Mouse (Mus musculus) gastrocnemius, postnatal 10 days (tissue): ENCODE measurements around the gene Carmil1. TPM values are rescaled to one million over a fixed set of nuclear protein-coding genes. Genes with fewer than 3 reads are reported as not detected.

Source experiments
- DNase-seq: peaks from one replicate; pipeline ENCODE4 v3.0.0; 2021; ENCODE audit warnings: mixed read lengths
- total RNA-seq, 2 experiments: library from RNA; stranded (reverse); gene quantifications; 2 replicates each; pipeline ENCODE4 v1.2.3; 2021

Gene Carmil1
- total RNA-seq, 2 experiments from 2014 or later = 4.5 to 7.9 TPM

- no peak for DNase-seq
Measured at GRCm38 (mm10) chr13:24104016-24104415, 176.6 kb downstream of the Carmil1 start.

DNA sequence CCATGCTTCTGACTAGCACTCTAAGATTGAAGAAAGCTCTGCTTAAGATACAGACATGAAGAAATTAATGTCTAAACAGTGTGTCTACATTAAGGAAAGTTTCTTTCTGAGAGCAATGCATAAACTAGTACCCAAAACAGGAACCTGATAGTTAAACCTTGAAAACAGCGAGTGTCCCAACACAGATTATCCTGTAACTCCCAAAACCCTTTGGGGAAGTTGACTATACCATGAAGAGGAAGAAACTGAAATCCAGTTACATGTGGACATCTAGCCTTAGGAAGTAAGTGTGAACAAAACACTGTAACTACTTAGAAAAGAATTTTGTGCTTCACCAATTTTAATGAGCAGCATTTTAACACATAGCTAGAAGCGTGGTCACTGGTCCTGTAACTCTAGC lies 177.4 kb downstream of the Carmil1 start:
- DNase-seq = no peak

DNA sequence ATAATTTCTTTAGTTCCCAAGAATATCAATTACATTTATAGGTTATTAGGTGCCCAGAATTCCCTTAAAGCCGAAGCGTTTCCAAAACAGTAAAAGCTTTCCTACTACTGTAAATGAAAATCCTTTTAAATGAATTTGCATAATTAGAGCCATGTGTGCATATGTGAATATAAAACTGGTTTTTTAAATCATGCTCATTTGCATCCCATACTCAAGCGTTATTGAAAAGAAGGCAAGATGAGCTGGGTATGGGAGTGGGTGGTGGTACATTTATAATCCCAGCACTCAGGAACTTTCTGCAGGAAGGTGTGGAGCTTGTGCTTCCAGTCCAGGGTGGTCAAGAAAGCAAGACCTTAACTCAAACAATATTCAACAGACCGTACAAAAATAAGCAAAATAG lies 178.3 kb downstream of the Carmil1 start:
- DNase-seq = no peak

DNA sequence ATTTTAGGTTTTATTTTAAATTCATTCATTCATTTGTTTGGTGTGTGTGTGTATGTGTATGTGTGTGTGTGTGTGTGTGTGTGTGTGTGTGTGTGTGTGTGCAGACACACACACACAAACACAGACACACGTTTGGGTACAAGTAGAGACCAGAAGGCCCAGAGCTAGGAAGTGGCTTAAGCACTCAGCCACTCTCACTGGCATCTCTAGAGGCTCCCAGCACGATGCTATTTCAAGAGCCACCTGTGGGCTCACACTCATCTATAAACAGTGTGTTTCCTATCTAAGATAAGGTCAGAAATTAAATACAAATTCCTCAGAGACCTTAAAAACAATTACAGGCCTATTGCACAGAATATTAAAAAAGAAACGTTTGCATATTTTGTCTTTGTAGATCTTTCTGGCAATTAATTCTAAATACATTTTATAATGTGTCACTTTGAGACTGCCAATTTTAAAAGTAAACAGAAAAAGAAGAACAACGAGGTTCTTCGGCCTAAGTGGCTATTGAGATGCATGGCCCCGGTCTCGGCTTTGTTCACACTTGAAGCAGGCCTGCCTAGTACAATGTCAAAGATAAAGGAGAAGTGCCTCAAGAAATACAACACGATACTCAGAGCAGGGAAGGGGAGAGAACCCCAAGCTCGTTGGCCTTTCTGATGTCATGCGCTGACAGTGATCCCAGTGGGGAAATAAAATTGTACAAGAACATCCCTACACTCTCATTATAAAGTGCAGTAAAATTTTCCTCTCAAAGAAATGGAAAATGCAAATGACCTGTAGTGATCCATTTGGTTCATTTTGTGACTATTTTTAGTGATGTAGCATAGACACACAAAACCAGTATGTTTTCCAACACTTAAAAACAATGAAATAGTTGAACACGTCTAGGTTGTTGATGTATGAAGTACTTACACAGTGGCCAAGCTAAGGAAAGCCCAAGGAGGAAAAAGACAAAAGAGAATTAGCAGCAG lies 179.2 kb downstream of the Carmil1 start:
- no peak for DNase-seq

- DNase-seq = no peak
Measured at GRCm38 (mm10) chr13:24100516-24101094, 180.0 kb downstream of the Carmil1 start.

DNA sequence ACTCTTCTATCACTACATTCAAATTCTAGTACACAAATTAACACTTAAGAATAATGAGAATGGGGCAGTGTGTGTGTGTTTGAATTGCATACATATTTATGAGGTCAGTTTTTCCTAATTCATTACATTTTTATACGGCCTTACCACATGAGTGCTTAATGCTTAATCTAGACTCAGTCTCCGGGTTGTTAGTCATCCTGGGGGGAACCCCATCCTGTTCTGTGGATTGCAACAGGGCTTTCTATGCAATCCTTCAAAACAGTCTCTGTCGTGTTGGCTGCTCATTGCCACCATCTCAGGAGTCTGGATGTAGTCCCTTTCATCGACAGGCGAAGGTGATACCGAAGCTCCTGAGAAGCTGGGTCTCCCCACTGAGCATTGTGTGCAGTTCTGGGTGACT lies 184.0 kb downstream of the Carmil1 start:
- no peak for DNase-seq

GRCm38 (mm10) chr13:24094825-24095547 lies 185.6 kb downstream of the Carmil1 start:
- no peak for DNase-seq

GRCm38 (mm10) chr13:24093108-24093507 lies 187.5 kb downstream of the Carmil1 start:
- DNase-seq = no peak

DNA sequence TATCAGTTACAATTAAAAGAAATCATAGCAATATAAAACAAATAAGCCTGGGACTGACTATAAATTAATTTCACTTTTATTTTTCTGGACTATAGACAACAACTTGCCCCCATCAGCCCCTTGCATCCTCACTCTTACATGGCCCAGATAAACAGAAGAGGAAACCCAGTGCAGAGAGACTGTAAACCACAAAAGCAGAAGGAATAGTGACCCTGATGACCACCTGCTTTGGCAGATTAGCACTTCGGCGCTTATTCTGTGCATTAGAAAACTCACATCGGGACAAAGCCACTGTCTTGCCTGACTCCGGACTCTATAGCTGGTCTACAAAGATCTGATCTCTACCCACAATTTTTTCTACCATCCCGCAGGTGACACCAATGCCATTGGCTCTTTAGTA lies 188.5 kb downstream of the Carmil1 start:
- no peak for DNase-seq

GRCm38 (mm10) chr13:24082153-24082552 lies 198.4 kb downstream of the Carmil1 start:
- DNase-seq = no peak

DNA sequence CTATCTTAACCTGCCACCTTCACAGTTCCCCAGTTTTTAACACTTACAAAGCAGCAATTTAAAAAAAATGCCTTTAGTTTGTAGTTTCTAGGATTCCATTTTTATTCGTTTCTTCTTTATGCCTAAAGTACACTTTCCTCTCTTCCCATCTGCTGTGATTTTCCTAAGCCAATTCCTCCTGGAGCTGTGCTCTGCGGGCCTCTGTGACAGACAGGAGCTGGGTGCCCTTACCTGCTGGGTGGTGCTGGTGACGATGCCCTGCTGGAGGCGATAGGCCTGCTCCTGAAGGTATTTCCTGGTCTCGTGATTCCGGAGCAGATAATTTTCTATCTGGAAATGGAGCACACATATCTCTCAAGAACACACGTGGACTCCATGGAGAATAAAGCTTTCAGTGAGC lies 198.9 kb downstream of the Carmil1 start:
- no peak for DNase-seq

GRCm38 (mm10) chr13:24072588-24072987 lies 208.0 kb downstream of the Carmil1 start:
- DNase-seq = no peak

DNA sequence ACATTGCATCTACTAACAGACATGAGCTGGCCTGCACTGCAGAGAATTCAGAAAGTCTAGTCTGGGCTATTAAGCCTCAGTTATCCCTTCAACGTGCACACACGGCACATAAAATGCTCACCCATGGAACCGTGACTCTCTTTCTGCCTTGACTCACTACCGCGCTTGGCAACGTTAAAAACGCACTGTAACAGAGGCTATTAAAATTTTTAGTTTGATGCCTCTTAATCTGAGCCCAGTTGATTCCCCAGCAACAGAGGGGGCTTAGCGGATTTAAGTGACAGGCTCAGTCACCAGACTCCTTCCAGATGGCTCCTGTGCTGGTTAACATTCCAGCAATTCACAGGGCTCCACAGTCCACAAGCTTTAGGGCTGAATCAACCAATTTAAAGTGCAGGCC lies 213.0 kb downstream of the Carmil1 start:
- DNase-seq = no peak

- DNase-seq = no peak
Measured at GRCm38 (mm10) chr13:24065536-24065935, 215.1 kb downstream of the Carmil1 start.

- no peak for DNase-seq
Measured at GRCm38 (mm10) chr13:24062770-24063169, 217.8 kb downstream of the Carmil1 start.

- DNase-seq = no peak
Measured at GRCm38 (mm10) chr13:24055072-24055869, 225.3 kb downstream of the Carmil1 start.

GRCm38 (mm10) chr13:24051496-24051895 lies 229.1 kb downstream of the Carmil1 start:
- DNase-seq = no peak

DNA sequence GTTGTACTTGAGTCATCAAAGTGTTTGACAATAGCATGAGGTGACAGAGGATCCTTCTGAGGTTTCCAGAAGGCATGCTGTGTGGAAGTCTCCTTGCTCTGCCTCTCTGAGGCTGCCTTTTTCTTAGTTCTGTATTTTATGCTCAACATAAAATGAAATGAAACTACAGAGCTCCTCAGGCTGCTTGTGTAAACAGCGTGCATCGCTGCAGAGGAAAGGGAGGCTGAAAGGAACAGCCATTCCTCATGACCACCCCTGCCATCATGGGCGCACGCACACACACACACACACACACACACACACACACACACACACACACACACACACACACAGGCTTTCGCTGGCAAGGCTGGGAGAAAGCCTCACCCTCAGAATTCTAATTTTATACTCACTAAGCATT lies 230.3 kb downstream of the Carmil1 start:
- no peak for DNase-seq

- peak; percentile 11 for DNase-seq
Measured at GRCm38 (mm10) chr13:24049267-24050034, 231.1 kb downstream of the Carmil1 start.

GRCm38 (mm10) chr13:24048611-24049010 lies 232.0 kb downstream of the Carmil1 start:
- DNase-seq = no peak

DNA sequence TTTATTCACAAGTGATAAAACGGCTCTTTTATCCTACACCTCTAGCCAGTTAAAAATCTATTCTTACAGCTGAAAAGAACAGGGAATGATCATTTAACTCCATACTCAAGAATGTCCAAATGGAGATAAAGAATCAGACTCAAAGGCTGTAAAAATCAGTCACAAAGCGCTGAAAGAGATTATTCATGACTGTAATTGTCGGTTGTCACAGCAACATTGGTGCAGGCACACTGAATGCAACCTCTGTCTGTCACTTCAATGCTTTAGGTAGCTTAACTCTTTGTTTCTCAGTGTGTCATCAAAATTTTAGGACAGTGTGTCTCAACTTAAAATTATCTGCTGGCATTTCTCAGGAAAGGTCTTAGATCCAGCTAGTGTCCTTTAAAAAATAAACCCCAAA lies 235.3 kb downstream of the Carmil1 start:
- no peak for DNase-seq
